Mouse (Mus musculus) kidney, adult 9 months (tissue): Measurements from ENCODE around the gene Olfr348.

Source experiments
- DNase-seq: peaks from one replicate; pipeline ENCODE4 v3.0.0; 2022

The Olfr348 gene

DNA sequence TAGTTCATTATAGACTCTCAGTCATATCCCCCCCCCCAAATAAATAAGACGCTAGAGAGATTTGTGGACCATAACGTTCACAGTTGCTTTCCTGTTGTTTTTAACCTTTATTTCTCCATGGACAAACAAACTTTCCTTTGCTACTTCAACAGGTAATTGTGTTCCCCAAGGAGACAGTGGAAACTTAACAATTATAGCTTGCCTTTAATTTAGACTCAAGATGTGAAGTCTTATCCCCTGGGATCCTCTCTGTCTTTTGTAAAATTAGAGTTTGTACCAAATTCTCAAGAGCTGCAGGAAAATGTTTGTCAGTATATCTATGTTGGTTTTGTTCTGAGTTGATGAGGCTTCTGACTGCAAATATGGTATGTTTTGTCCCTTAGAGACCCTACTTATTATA, at the start of gene Olfr348:
Gene Olfr348, plus strand, starts transcription at position 301 of the 400 bp plus-strand sequence.
- DNase-seq = no peak

DNA sequence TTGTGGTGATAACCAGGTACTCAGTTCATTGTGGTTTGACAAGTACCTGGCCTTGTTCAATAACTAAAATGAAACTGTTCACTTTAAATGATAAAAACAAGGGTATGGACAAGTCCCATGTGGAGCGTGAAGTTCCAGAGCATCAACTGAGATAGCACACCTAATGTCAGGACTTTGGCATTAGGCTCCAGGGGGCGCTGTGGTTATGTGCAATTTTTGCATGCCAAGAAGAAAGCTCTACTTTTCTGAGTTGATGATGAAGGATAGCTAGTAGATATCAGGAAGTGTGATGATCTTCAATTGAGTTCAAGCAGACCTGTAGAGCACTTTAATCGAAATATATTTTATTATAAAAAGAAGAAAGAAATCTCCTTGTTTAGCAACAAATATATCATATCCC, 47.9 kb upstream of the Olfr348 start:
- DNase-seq = peak; percentile 41

DNA sequence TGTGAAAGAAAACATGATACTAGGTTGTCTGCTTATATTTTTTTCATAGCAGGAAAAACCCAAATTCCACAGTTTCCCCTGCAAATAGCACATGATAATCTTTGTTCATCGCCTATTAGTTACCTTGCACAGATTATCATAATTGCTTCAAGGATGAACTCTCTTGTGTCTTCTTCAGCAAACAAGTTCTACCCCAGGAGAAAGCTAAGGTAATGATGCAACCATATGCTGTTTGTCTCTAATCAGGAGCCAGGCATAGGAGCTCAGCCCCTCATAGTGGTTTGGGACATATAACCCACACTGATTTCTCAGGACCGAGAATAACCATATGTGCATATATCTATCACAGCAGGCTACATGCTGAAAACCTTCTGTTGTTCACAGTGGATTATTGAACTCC, 6.2 kb downstream of the Olfr348 start, which contains the start of gene Olfr50:
Gene Olfr50, plus strand, starts transcription at position 301 of the 400 bp plus-strand sequence.
- DNase-seq = no peak

DNA sequence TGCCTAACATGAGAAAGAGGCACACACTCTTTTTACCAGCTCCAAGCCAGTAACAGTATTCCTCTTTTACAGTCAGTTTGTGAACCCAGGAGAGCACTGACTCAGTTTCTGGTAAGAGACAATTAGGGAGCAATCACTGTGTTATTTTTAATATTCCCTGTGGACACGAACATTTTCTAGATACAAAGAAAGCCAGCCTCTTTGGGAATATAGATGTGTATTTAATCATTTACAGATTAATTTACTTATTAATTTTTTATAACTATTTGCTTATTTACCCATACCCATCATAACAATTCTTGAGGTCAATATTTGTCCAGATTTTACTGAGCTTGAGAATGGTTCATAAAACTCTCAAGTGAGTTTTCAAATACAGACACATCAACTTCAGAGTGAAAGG, 32.9 kb downstream of the Olfr348 start, which contains the start of gene Olfr3:
Gene Olfr3, minus strand, starts transcription at position 101 of the 400 bp plus-strand sequence.
- DNase-seq = no peak
